ENCODE assay signal across 7 mouse cellular contexts in genomic region chr7:122018978-122019377, GRCm38 (mm10). TPM values are rescaled to one million over a fixed set of nuclear protein-coding genes. Genes with fewer than 3 reads are reported as not detected.
DNase-seq lines count a peak whose midpoint lies in the region; ATAC-seq and TF ChIP-seq lines count a peak whose summit lies in the region.

No protein-coding gene starts in this region.

- peak overlapping the region; percentile 62 for H3K4me3 ChIP-seq in ES-Bruce4 (ENCODE audit: low read depth, low read length)
- H3K4me3 ChIP-seq in hindbrain, embryonic 16.5 days (ENCODE audit: low read length) = no peak overlapping the region
- H3K4me3 ChIP-seq in liver, embryonic 15.5 days (replicated peaks) = peak overlapping the region; percentile 76

- peak overlapping the region; percentile 79 for H3K4me2 ChIP-seq in hindbrain, embryonic 16.5 days (ENCODE audit: low read length)
- peak overlapping the region; percentile 99 for H3K4me2 ChIP-seq in liver, embryonic 15.5 days

- DNase-seq in R1 (ENCODE audit: low read depth, low spot score) = peak; percentile 76
- no peak for DNase-seq in thymus, postnatal 4 days
- DNase-seq in gastrocnemius, postnatal 25 days = no peak
- no peak for DNase-seq in lung, postnatal 14 days

- no peak for ATAC-seq in hindbrain, embryonic 16.5 days
- ATAC-seq in liver, embryonic 15.5 days (ENCODE audit: insufficient read depth) = no peak

- WGBS in hindbrain, embryonic 16.5 days = 87% methylated on average over 7 of the region's 7 CpGs
- WGBS in liver, embryonic 15.5 days (ENCODE audit: insufficient replicate concordance) = 65% methylated on average over 7 of the region's 7 CpGs

- H3K9me3 ChIP-seq in ES-Bruce4 (replicated peaks; ENCODE audit: control insufficient read depth, insufficient read depth, low read length, poor library complexity, severe bottlenecking) = no peaks in the 10 kb centered on the region
- H3K9me3 ChIP-seq in hindbrain, embryonic 16.5 days (ENCODE audit: control insufficient read depth, low read length) = no peaks in the 10 kb centered on the region
- H3K9me3 ChIP-seq in liver, embryonic 15.5 days (replicated peaks) = no peaks in the 10 kb centered on the region

- peaks cover 8% of the 10 kb centered on the region for H3K4me1 ChIP-seq in ES-Bruce4 (ENCODE audit: control insufficient read depth, insufficient read depth, low read length)
- peaks cover 29% of the 10 kb centered on the region for H3K4me1 ChIP-seq in hindbrain, embryonic 16.5 days (ENCODE audit: control insufficient read depth, insufficient read depth, low read depth, low read length)
- peaks cover 80% of the 10 kb centered on the region for H3K4me1 ChIP-seq in liver, embryonic 15.5 days (replicated peaks)

- H3K9ac ChIP-seq in ES-Bruce4 (ENCODE audit: low read depth, poor library complexity, severe bottlenecking) = 0 out of 2 replicates have a peak overlapping the region, but pooled peaks have one; percentile 3
- H3K9ac ChIP-seq in hindbrain, embryonic 16.5 days (ENCODE audit: low read depth, low read length) = no peak overlapping the region
- H3K9ac ChIP-seq in liver, embryonic 15.5 days = peak overlapping the region; percentile 19; the same call in 1 of the 2 replicates

- H3K27me3 ChIP-seq in ES-Bruce4 (ENCODE audit: control insufficient read depth, insufficient read depth, low read length, poor library complexity, severe bottlenecking) = no peaks in the 10 kb centered on the region
- H3K27me3 ChIP-seq in hindbrain, embryonic 16.5 days (replicated peaks; ENCODE audit: control insufficient read depth, insufficient read depth, low read length) = no peaks in the 10 kb centered on the region
- no peaks in the 10 kb centered on the region for H3K27me3 ChIP-seq in liver, embryonic 15.5 days

- H3K36me3 ChIP-seq in ES-Bruce4 (ENCODE audit: control insufficient read depth, insufficient read depth, low read length, poor library complexity, severe bottlenecking) = no peaks in the 10 kb centered on the region
- no peaks in the 10 kb centered on the region for H3K36me3 ChIP-seq in hindbrain, embryonic 16.5 days (ENCODE audit: control insufficient read depth, insufficient read depth, low read length)
- H3K36me3 ChIP-seq in liver, embryonic 15.5 days (replicated peaks) = no peaks in the 10 kb centered on the region

- no peak for TF ChIP-seq CTCF in ES-Bruce4 (IDR thresholded peaks at IDR 0.05; ENCODE audit: low read depth, low read length)

- TF ChIP-seq EP300 in ES-Bruce4 (IDR thresholded peaks at IDR 0.05; ENCODE audit: insufficient read depth, low read depth, low read length) = no peak

- TF ChIP-seq POLR2A in ES-Bruce4 (IDR thresholded peaks at IDR 0.05; ENCODE audit: insufficient read depth, low read length) = no peak

- peak overlapping the region; percentile 78 for H3K27ac ChIP-seq in ES-Bruce4 (ENCODE audit: insufficient read depth, low read length)
- no peak overlapping the region for H3K27ac ChIP-seq in hindbrain, embryonic 16.5 days (ENCODE audit: low read depth, low read length)
- peak overlapping the region; percentile 82 for H3K27ac ChIP-seq in liver, embryonic 15.5 days (replicated peaks)

RNA-seq across cellular contexts. Expression of gene Gga2, which starts 2.0 kb away (rescaled TPM):
- 123 and 125 TPM in 2 replicates for polyA plus RNA-seq in ES-Bruce4 (2011; ENCODE audit: insufficient read depth, insufficient read length, low read depth, missing spikeins)
- 46.5 and 51.4 TPM in 2 replicates for polyA plus RNA-seq in hindbrain, embryonic 16.5 days (2015; fragmentation: Nextera tagmentation; extraction: Ambion mirVana)
- polyA plus RNA-seq in liver, embryonic 15.5 days (2015; fragmentation: Nextera tagmentation; extraction: Ambion mirVana) = 33.8 and 34.6 TPM in 2 replicates
- total RNA-seq in gastrocnemius, postnatal 25 days (2021) = 10 to 100 TPM; 13.2 to 22.4 TPM

RNA-seq across cellular contexts. Expression of gene Cog7, which starts 37.5 kb away (rescaled TPM):
- polyA plus RNA-seq in ES-Bruce4 (2011; ENCODE audit: insufficient read depth, insufficient read length, low read depth, missing spikeins) = 19.0 and 21.7 TPM in 2 replicates
- polyA plus RNA-seq in hindbrain, embryonic 16.5 days (2015; fragmentation: Nextera tagmentation; extraction: Ambion mirVana) = 32.3 and 33.9 TPM in 2 replicates
- 9.2 and 10.0 TPM in 2 replicates for polyA plus RNA-seq in liver, embryonic 15.5 days (2015; fragmentation: Nextera tagmentation; extraction: Ambion mirVana)
- total RNA-seq in gastrocnemius, postnatal 25 days (2021) = 1 to 10 TPM; 8.3 to 8.7 TPM

RNA-seq across cellular contexts. Expression of gene Ubfd1, which starts 48.0 kb away (rescaled TPM):
- 73.6 and 75.4 TPM in 2 replicates for polyA plus RNA-seq in ES-Bruce4 (2011; ENCODE audit: insufficient read depth, insufficient read length, low read depth, missing spikeins)
- polyA plus RNA-seq in hindbrain, embryonic 16.5 days (2015; fragmentation: Nextera tagmentation; extraction: Ambion mirVana) = 71.2 and 75.7 TPM in 2 replicates
- polyA plus RNA-seq in liver, embryonic 15.5 days (2015; fragmentation: Nextera tagmentation; extraction: Ambion mirVana) = 15.6 and 16.2 TPM in 2 replicates
- 10 to 100 TPM; 23.5 to 24.6 TPM for total RNA-seq in gastrocnemius, postnatal 25 days (2021)

RNA-seq across cellular contexts. Expression of gene Ears2, which starts 48.1 kb away (rescaled TPM):
- 12.4 and 12.5 TPM in 2 replicates for polyA plus RNA-seq in ES-Bruce4 (2011; ENCODE audit: insufficient read depth, insufficient read length, low read depth, missing spikeins)
- 8.7 and 9.6 TPM in 2 replicates for polyA plus RNA-seq in hindbrain, embryonic 16.5 days (2015; fragmentation: Nextera tagmentation; extraction: Ambion mirVana)
- polyA plus RNA-seq in liver, embryonic 15.5 days (2015; fragmentation: Nextera tagmentation; extraction: Ambion mirVana) = 7.0 and 8.9 TPM in 2 replicates
- total RNA-seq in gastrocnemius, postnatal 25 days (2021) = 1 to 10 TPM; 5.4 to 6.8 TPM
